In the genomic region with DNA sequence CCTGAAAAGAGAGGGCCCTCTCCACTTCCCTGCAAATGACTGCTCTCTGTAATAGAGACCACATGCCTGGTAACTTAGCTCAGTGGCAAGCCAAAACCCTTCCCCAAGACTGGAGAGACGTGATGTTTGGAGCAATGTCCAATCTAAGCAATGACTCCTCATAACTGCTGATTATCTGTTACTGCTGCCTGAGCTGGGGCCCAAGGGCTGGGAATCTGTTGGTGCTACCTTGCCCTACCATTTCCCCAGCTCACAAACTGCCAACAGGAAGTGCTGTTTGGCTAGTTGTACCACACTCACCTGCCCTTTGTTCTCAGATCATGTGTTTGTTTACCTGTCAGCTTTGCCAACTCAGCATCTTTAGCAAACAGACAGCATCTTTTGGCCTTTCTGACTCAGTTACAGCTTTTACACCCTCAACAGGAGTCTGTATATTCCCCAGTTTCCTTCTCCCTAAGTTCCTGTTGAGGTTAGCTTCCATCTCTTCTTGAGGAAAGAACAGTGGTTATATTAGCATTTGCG, we compare ENCODE assay signal across 2 mouse cellular contexts.
TF ChIP-seq lines count a peak whose summit lies in the region.

No protein-coding gene starts in this region.

TF ChIP-seq in CH12.LX, 34 proteins besides CTCF, POLR2A, EP300 and RAD21:
- TF ChIP-seq E2F4 (IDR thresholded peaks at IDR 0.05; ENCODE audit: insufficient replicate concordance, low read depth, low read length) (no peak), HCFC1 (IDR thresholded peaks at IDR 0.05; ENCODE audit: low read depth, low read length) (no peak), MAFK (IDR thresholded peaks at IDR 0.05; ENCODE audit: insufficient replicate concordance, low read length) (0 out of 2 replicates have a peak, but pooled peaks have one; percentile 60), KAT2A (IDR thresholded peaks at IDR 0.05; ENCODE audit: insufficient replicate concordance, low read length) (no peak)

TF ChIP-seq in ES-E14, 5 proteins besides CTCF, POLR2A, EP300 and RAD21:
- TF ChIP-seq MAFK (IDR thresholded peaks at IDR 0.05; ENCODE audit: insufficient read depth, low read depth, low read length) = peak; percentile 50; the same call in 1 of the 2 replicates
- no peak for TF ChIP-seq ZNF384 (IDR thresholded peaks at IDR 0.05; ENCODE audit: low read depth, low read length)
- TF ChIP-seq CHD2 (IDR thresholded peaks at IDR 0.05; ENCODE audit: low read depth, low read length) = no peak
- TF ChIP-seq ZC3H11A (IDR thresholded peaks at IDR 0.05; ENCODE audit: borderline replicate concordance, low read depth, low read length) = no peak
- TF ChIP-seq HCFC1 (IDR thresholded peaks at IDR 0.05; ENCODE audit: borderline replicate concordance, insufficient read depth, low read length) = no peak
